Mouse (Mus musculus): ENCODE measurements around the gene Pex26.

DNA sequence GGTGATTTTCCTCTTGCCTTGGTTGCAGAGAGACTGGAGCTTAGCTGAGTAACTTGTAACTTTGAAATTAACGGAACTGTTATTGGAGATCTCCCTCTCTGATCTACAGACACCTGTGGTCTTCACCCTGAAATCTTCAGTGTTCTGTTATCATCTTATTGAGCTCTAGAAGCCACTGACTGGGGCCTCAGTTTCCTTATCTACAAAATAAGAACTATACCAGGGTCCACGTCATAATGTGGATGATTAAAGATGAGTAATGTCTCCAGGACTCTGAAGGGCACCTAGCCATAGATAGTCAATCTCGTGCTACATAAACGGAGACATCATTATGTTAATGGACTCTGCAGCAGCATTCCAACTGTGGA, 6.8 kb upstream of the Pex26 start:
- TF ChIP-seq POLR2A (IDR thresholded peaks at IDR 0.05; ENCODE audit: extremely low read depth, insufficient read depth, low read length) (no peak), CTCF (IDR thresholded peaks at IDR 0.05; ENCODE audit: low read depth, low read length) (no peak)

Data from liver, adult 2 months (tissue).